Mouse (Mus musculus): ENCODE measurements around the gene Haus3.
A peak's percentile ranks its signal among the peaks of the same experiment; 100 is the strongest.

Haus3 gene

GRCm38 (mm10) chr5:34168950-34169891 lies at the start of gene Haus3, which contains the start of gene Poln:
TSS of gene Haus3 (minus strand) at chr5:34169527.
TSS of gene Poln (minus strand) at chr5:34169448.
- peak; percentile 98 for DNase-seq (ENCODE audit: extremely low read depth, low read depth)

- no peak for DNase-seq (ENCODE audit: extremely low read depth, low read depth)
These were observed 49.3 kb upstream of the Haus3 start for GRCm38 (mm10) chr5:34218672-34219071.

- DNase-seq (ENCODE audit: extremely low read depth, low read depth) = no peak
These were observed 48.4 kb upstream of the Haus3 start for GRCm38 (mm10) chr5:34217756-34218155.

- no peak for DNase-seq (ENCODE audit: extremely low read depth, low read depth)
These were observed 46.7 kb upstream of the Haus3 start for GRCm38 (mm10) chr5:34216025-34216424.

GRCm38 (mm10) chr5:34213659-34214058 lies 44.3 kb upstream of the Haus3 start:
- no peak for DNase-seq (ENCODE audit: extremely low read depth, low read depth)

- peak; percentile 74 for DNase-seq (ENCODE audit: extremely low read depth, low read depth)
These were observed 41.0 kb upstream of the Haus3 start for GRCm38 (mm10) chr5:34210279-34210678.

- no peak for DNase-seq (ENCODE audit: extremely low read depth, low read depth)
These were observed 38.2 kb upstream of the Haus3 start for GRCm38 (mm10) chr5:34207503-34207902.

- DNase-seq (ENCODE audit: extremely low read depth, low read depth) = no peak
These were observed 36.5 kb upstream of the Haus3 start for GRCm38 (mm10) chr5:34205788-34206187.

GRCm38 (mm10) chr5:34204911-34205310 lies 35.6 kb upstream of the Haus3 start:
- no peak for DNase-seq (ENCODE audit: extremely low read depth, low read depth)

- DNase-seq (ENCODE audit: extremely low read depth, low read depth) = no peak
These were observed 32.7 kb upstream of the Haus3 start for GRCm38 (mm10) chr5:34202006-34202405.

- no peak for DNase-seq (ENCODE audit: extremely low read depth, low read depth)
These were observed 32.1 kb upstream of the Haus3 start for GRCm38 (mm10) chr5:34201396-34201795.

GRCm38 (mm10) chr5:34198615-34199014 lies 29.3 kb upstream of the Haus3 start:
- DNase-seq (ENCODE audit: extremely low read depth, low read depth) = no peak

- no peak for DNase-seq (ENCODE audit: extremely low read depth, low read depth)
These were observed 27.9 kb upstream of the Haus3 start for GRCm38 (mm10) chr5:34197243-34197642.

GRCm38 (mm10) chr5:34196423-34196822 lies 27.1 kb upstream of the Haus3 start:
- DNase-seq (ENCODE audit: extremely low read depth, low read depth) = no peak

- no peak for DNase-seq (ENCODE audit: extremely low read depth, low read depth)
These were observed 26.5 kb upstream of the Haus3 start for GRCm38 (mm10) chr5:34195786-34196185.

- no peak for DNase-seq (ENCODE audit: extremely low read depth, low read depth)
These were observed 25.8 kb upstream of the Haus3 start for GRCm38 (mm10) chr5:34194975-34195662.

- no peak for DNase-seq (ENCODE audit: extremely low read depth, low read depth)
These were observed 25.1 kb upstream of the Haus3 start for GRCm38 (mm10) chr5:34194426-34194825.

GRCm38 (mm10) chr5:34191843-34192242 lies 22.5 kb upstream of the Haus3 start:
- DNase-seq (ENCODE audit: extremely low read depth, low read depth) = no peak

GRCm38 (mm10) chr5:34191021-34191420 lies 21.7 kb upstream of the Haus3 start:
- DNase-seq (ENCODE audit: extremely low read depth, low read depth) = no peak

- DNase-seq (ENCODE audit: extremely low read depth, low read depth) = no peak
These were observed 20.2 kb upstream of the Haus3 start for GRCm38 (mm10) chr5:34189521-34189920.

GRCm38 (mm10) chr5:34188856-34189255 lies 19.5 kb upstream of the Haus3 start:
- DNase-seq (ENCODE audit: extremely low read depth, low read depth) = no peak

- peak; percentile 100 for DNase-seq (ENCODE audit: extremely low read depth, low read depth)
These were observed 18.4 kb upstream of the Haus3 start, which contains the start of gene Mxd4 for GRCm38 (mm10) chr5:34187601-34188316. TSS of gene Mxd4 (minus strand) at chr5:34187720.
